Mouse (Mus musculus) bone marrow, adult 2 months (tissue): Measurements from ENCODE around the gene Krt32. TPM values are rescaled to one million over a fixed set of nuclear protein-coding genes. Genes with fewer than 3 reads are reported as not detected.

Experiments used
- H3K27ac ChIP-seq: fragments of 200-500 bp; 2 replicates; pipeline ENCODE4 v1.5.1; 2012; ENCODE audit warnings: low read depth, mild to moderate bottlenecking, control low read depth, inconsistent platforms, low read length; ENCODE audit not compliant: control insufficient read depth, poor library complexity, insufficient read depth
- H3K4me1 ChIP-seq: fragments of 200-500 bp; 2 replicates; pipeline ENCODE4 v1.6.1; 2011; ENCODE audit warnings: low read length; ENCODE audit not compliant: control insufficient read depth, insufficient read depth
- H3K4me3 ChIP-seq: fragments of 200-500 bp; replicated peaks from 2 replicates; pipeline ENCODE3; 2011; ENCODE audit warnings: mild to moderate bottlenecking, low read depth, low read length, control low read depth; ENCODE audit not compliant: control insufficient read depth
- CTCF ChIP-seq: fragments of 200-500 bp; IDR thresholded peaks from 2 replicates; pipeline ENCODE4 v1.5.1; 2011; ENCODE audit warnings: low read length, control low read depth; ENCODE audit not compliant: control insufficient read depth, insufficient read depth
- POLR2A ChIP-seq: fragments of 200-500 bp; IDR thresholded peaks from 2 replicates; pipeline ENCODE4 v1.6.1; 2011; ENCODE audit warnings: low read depth, mild to moderate bottlenecking, control low read depth, low read length, borderline replicate concordance; ENCODE audit not compliant: control insufficient read depth
- WGBS: fragments of 180-500 bp; shearing (Covaris S2); methylation state at CpG from one replicate; pipeline ENCODE4 v1.1.7; 2018; 5-methylcytosine and 5-hydroxymethylcytosine counted together
- polyA plus RNA-seq: library from polyadenylated mRNA; stranded (reverse); fragments of >200 nt; gene quantifications from 2 replicates; pipeline ENCODE4 v1.2.4, GENCODE M21; 2011; ENCODE audit warnings: low replicate concordance; ENCODE audit not compliant: missing spikeins, insufficient read depth, insufficient read length

Gene Krt32
- polyA plus RNA-seq, 1 experiment: not detected

GRCm38 (mm10) chr11:100067293-100068036, 20.6 kb downstream of the Krt32 start:
- Histone ChIP-seq H3K4me1 (no peaks in the 10 kb centered on the region), H3K4me3 (no peak overlapping the region), H3K27ac (no peak overlapping the region)
- 77% methylated on average over 17 of the region's 17 CpGs for WGBS
- no peak for TF ChIP-seq CTCF
- TF ChIP-seq POLR2A: no peak

- TF ChIP-seq POLR2A: no peak
- TF ChIP-seq CTCF: no peak
- 71% methylated on average over 12 of the region's 12 CpGs for WGBS
- Histone ChIP-seq H3K27ac (no peak overlapping the region), H3K4me3 (no peak overlapping the region), H3K4me1 (no peaks in the 10 kb centered on the region)
Measured at GRCm38 (mm10) chr11:100066236-100067010, 21.6 kb downstream of the Krt32 start.

- TF ChIP-seq POLR2A (no peak), CTCF (no peak)
- H3K27ac ChIP-seq: no peak overlapping the region
- no peaks in the 10 kb centered on the region for H3K4me1 ChIP-seq
- no peak overlapping the region for H3K4me3 ChIP-seq
- WGBS: 72% methylated on average over 8 of the region's 8 CpGs
Measured at GRCm38 (mm10) chr11:100058875-100059274, 29.2 kb downstream of the Krt32 start.

GRCm38 (mm10) chr11:100055686-100056655, 32.1 kb downstream of the Krt32 start:
- H3K27ac ChIP-seq: no peak overlapping the region
- H3K4me1 ChIP-seq: no peaks in the 10 kb centered on the region
- no peak overlapping the region for H3K4me3 ChIP-seq
- no peak for TF ChIP-seq CTCF
- no peak for TF ChIP-seq POLR2A
- 49% methylated on average over 9 of the region's 9 CpGs for WGBS

GRCm38 (mm10) chr11:100050451-100050850, 37.6 kb downstream of the Krt32 start, which contains the start of gene Krt31:
Gene Krt31 (minus strand): TSS chr11:100050551.
- WGBS: 80% methylated on average over 3 of the region's 3 CpGs
- H3K27ac ChIP-seq: no peak within 1 kb of the TSS
- TF ChIP-seq CTCF (no peak), POLR2A (no peak)
- no peak within 1 kb of the TSS for H3K4me3 ChIP-seq
- no peaks in the 10 kb centered on the region for H3K4me1 ChIP-seq

- TF ChIP-seq CTCF (no peak), POLR2A (no peak)
- 78% methylated on average over 2 of the region's 2 CpGs for WGBS
Measured at GRCm38 (mm10) chr11:100047193-100047592, 40.8 kb downstream of the Krt32 start.

GRCm38 (mm10) chr11:100046303-100046866, 41.6 kb downstream of the Krt32 start:
- no peaks in the 10 kb centered on the region for H3K4me1 ChIP-seq
- no peak overlapping the region for H3K4me3 ChIP-seq
- WGBS: 73% methylated on average over 6 of the region's 6 CpGs
- TF ChIP-seq CTCF (no peak), POLR2A (no peak)
- no peak overlapping the region for H3K27ac ChIP-seq

More at GRCm38 (mm10) chr11:100047193-100047592, 40.8 kb downstream of the Krt32 start:
- no peak overlapping the region for H3K4me3 ChIP-seq
- H3K4me1 ChIP-seq: no peaks in the 10 kb centered on the region
- H3K27ac ChIP-seq: no peak overlapping the region
